Mouse (Mus musculus) heart, postnatal 25 days (tissue): ENCODE data around the gene Ubqln4. TPM values are rescaled to one million over a fixed set of nuclear protein-coding genes. Genes with fewer than 3 reads are reported as not detected.
A peak's percentile ranks its signal among the peaks of the same experiment; 100 is the strongest.

Experiments
- DNase-seq: peaks from one replicate; pipeline ENCODE4 v3.0.0; 2022; ENCODE audit warnings: low spot score
- intact Hi-C: fragments of 180-260 bp; cut with DNase I; formaldehyde crosslinking; loops from one replicate; pipeline ENCODE4 v1.15.1; 2025
- total RNA-seq, 2 experiments: library from RNA; stranded (reverse); gene quantifications; 2 replicates each; pipeline ENCODE4 v1.2.3; 2021

Ubqln4 gene
- total RNA-seq, 2 experiments from 2014 or later, result 67.4 to 71.2 TPM

GRCm38 (mm10) chr3:88521803-88522331 lies 31.7 kb upstream of the Ubqln4 start:
- peak; percentile 52 for DNase-seq
- intact Hi-C loops, result loop anchor here (1.0 to 2.0 kb wide), 2 partner anchors 39 to 115 kb away; no protein-coding TSS in a partner anchor

- intact Hi-C loops, result loop anchor here (2.0 kb wide), 1 partner anchor 116 kb away; no protein-coding TSS in a partner anchor
- DNase-seq, result no peak
These were observed 30.5 kb upstream of the Ubqln4 start for GRCm38 (mm10) chr3:88523027-88523426.

GRCm38 (mm10) chr3:88525021-88525420 lies 28.5 kb upstream of the Ubqln4 start:
- no peak for DNase-seq
- intact Hi-C loops, result no loop called here

- intact Hi-C loops, result no loop called here
These were observed 27.1 kb upstream of the Ubqln4 start for GRCm38 (mm10) chr3:88526157-88527131.

GRCm38 (mm10) chr3:88527565-88527964 lies 26.0 kb upstream of the Ubqln4 start:
- no peak for DNase-seq
- intact Hi-C loops, result no loop called here

More at GRCm38 (mm10) chr3:88526157-88527131, 27.1 kb upstream of the Ubqln4 start:
- peak; percentile 78 for DNase-seq

GRCm38 (mm10) chr3:88528646-88529045 lies 24.9 kb upstream of the Ubqln4 start:
- intact Hi-C loops, result no loop called here
- no peak for DNase-seq

GRCm38 (mm10) chr3:88529204-88530000 lies 24.2 kb upstream of the Ubqln4 start:
- intact Hi-C loops, result no loop called here

GRCm38 (mm10) chr3:88530082-88530864 lies 23.3 kb upstream of the Ubqln4 start:
- intact Hi-C loops, result no loop called here
- no peak for DNase-seq

More at GRCm38 (mm10) chr3:88529204-88530000, 24.2 kb upstream of the Ubqln4 start:
- DNase-seq, result no peak

- intact Hi-C loops, result loop anchor here (2.0 kb wide), 1 partner anchor 21 kb away; the partner anchor contains the start of genes Lamtor2 and Ubqln4
- peak; percentile 78 for DNase-seq
These were observed 21.9 kb upstream of the Ubqln4 start for GRCm38 (mm10) chr3:88531348-88532298.

- DNase-seq, result no peak
- intact Hi-C loops, result loop anchor here (2.0 kb wide), 1 partner anchor 21 kb away; the partner anchor contains the start of genes Lamtor2 and Ubqln4
These were observed 21.3 kb upstream of the Ubqln4 start, which contains the start of gene Mex3a for GRCm38 (mm10) chr3:88532299-88532674. Gene Mex3a (plus strand): TSS chr3:88532395.

GRCm38 (mm10) chr3:88532689-88533511 lies 20.7 kb upstream of the Ubqln4 start:
- intact Hi-C loops, result loop anchor here (2.0 kb wide), 1 partner anchor 20 kb away; the partner anchor contains the start of genes Lamtor2 and Ubqln4
- DNase-seq, result no peak

- no peak for DNase-seq
- intact Hi-C loops, result loop anchor here (2.0 kb wide), 1 partner anchor 19 kb away; the partner anchor contains the start of genes Lamtor2 and Ubqln4
These were observed 19.9 kb upstream of the Ubqln4 start for GRCm38 (mm10) chr3:88533706-88534105.

GRCm38 (mm10) chr3:88535005-88535404 lies 18.6 kb upstream of the Ubqln4 start:
- intact Hi-C loops, result no loop called here
- no peak for DNase-seq

GRCm38 (mm10) chr3:88535527-88535926 lies 18.0 kb upstream of the Ubqln4 start:
- no peak for DNase-seq
- intact Hi-C loops, result no loop called here

GRCm38 (mm10) chr3:88536103-88536930 lies 17.2 kb upstream of the Ubqln4 start:
- peak; percentile 82 for DNase-seq
- intact Hi-C loops, result no loop called here

- DNase-seq, result no peak
- intact Hi-C loops, result no loop called here
These were observed 16.4 kb upstream of the Ubqln4 start for GRCm38 (mm10) chr3:88537146-88537545.
